Mouse (Mus musculus): ENCODE results near the gene Gpr183. TPM values are rescaled to one million over a fixed set of nuclear protein-coding genes. Genes with fewer than 3 reads are reported as not detected.

Gpr183 gene
- polyA plus RNA-seq (2014; fragmentation: Illumina TruSeq; extraction: RNeasy Lipid Tissue Mini Kit (QIAGEN cat#74804)), result 0.74 TPM

DNA sequence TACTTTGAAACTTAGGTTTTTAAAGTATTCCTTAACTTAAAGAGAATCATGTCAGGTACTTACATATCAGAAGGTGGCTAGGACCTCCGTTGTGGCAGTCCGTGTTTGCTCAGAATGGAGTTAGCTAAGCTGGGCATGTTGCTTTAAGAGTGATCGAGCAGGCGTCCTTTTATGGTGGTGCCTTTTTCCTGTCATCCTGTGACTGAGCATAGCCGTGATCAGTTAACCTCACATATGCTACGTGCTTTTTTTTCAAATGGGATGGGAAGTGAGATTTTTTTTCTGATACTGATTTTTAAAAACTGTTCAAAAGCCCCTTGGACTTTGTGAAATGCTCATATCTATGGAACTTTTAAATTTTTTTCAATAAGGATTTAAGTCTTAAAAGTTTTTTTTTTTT, at the start of gene Gpr183:
Gpr183 (minus strand) TSS at position 206 of the 400 bp plus-strand sequence.

DNA sequence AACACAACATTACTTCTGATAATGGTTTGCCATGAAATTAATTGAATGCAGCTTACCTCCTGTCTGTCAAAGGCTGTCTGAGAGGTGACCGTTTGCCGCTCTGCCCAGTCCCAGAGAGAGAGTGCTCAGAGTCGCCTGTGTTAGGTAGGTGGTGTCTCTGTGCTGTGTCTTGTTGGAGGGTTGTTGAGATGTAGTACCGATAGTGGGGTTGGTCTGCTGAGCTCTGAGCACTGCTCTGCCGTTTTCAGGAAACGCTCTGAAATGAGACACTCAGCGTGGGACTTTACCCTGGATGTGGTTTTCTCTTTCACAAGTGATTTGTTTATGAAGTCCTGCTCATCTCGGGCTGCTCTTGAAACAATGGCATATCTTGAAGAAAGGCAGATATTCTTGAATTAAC, 49.4 kb downstream of the Gpr183 start, which contains the start of gene Gpr18:
Gpr18 (minus strand) TSS at position 161 of the 400 bp plus-strand sequence.

Other genes with a start within 250 kb of the Gpr183 start
- 88.0 TPM for gene Dock9, start 167.4 kb downstream of the Gpr183 start, polyA plus RNA-seq (2014; fragmentation: Illumina TruSeq; extraction: RNeasy Lipid Tissue Mini Kit (QIAGEN cat#74804))
- 8.0 TPM for gene Ubac2, start 86.6 kb downstream of the Gpr183 start, polyA plus RNA-seq (2014; fragmentation: Illumina TruSeq; extraction: RNeasy Lipid Tissue Mini Kit (QIAGEN cat#74804))
- gene Gpr18, start 49.4 kb downstream of the Gpr183 start, polyA plus RNA-seq (2014; fragmentation: Illumina TruSeq; extraction: RNeasy Lipid Tissue Mini Kit (QIAGEN cat#74804)), result 0.31 TPM
- not detected for gene Timm8a2, start 69.5 kb upstream of the Gpr183 start, polyA plus RNA-seq (2014; fragmentation: Illumina TruSeq; extraction: RNeasy Lipid Tissue Mini Kit (QIAGEN cat#74804))
- 752 TPM for gene Tm9sf2, start 141.8 kb upstream of the Gpr183 start, polyA plus RNA-seq (2014; fragmentation: Illumina TruSeq; extraction: RNeasy Lipid Tissue Mini Kit (QIAGEN cat#74804))
- gene Clybl, start 216.5 kb upstream of the Gpr183 start, polyA plus RNA-seq (2014; fragmentation: Illumina TruSeq; extraction: RNeasy Lipid Tissue Mini Kit (QIAGEN cat#74804)), result 35.1 TPM